Mouse (Mus musculus) MEL (cell line): ENCODE results near the gene Ncs1.

Experiments
- CTCF ChIP-seq, 3 experiments: IDR thresholded peaks in 2 of 3; conservative IDR thresholded peaks in 1 of 3; 2 replicates each; pipeline ENCODE4 v1.5.1; 2011 to 2012; ENCODE audit warnings: low read length in 3 of 3, low read depth in 2 of 3, mild to moderate bottlenecking in 2 of 3, improper control_type of control experiment in 1 of 3, inconsistent platforms in 1 of 3, mixed read lengths in 1 of 3, moderate library complexity in 1 of 3; ENCODE audit not compliant: control insufficient read depth in 1 of 3, insufficient read depth in 1 of 3, poor library complexity in 1 of 3, severe bottlenecking in 1 of 3
- EP300 ChIP-seq, 2 experiments: IDR thresholded peaks; 2 replicates each; pipeline ENCODE4 v1.6.1; 2011; ENCODE audit warnings: improper control_type of control experiment in 2 of 2, low read length in 2 of 2, low read depth in 1 of 2, mild to moderate bottlenecking in 1 of 2
- HCFC1 ChIP-seq: IDR thresholded peaks from 2 replicates; pipeline ENCODE4 v1.6.1; 2012; ENCODE audit warnings: low read depth, mild to moderate bottlenecking, inconsistent platforms, low read length, improper control_type of control experiment, moderate library complexity
- MAFK ChIP-seq: IDR thresholded peaks from 2 replicates; pipeline ENCODE4 v1.6.1; 2011; ENCODE audit warnings: low read depth, mild to moderate bottlenecking, low read length, improper control_type of control experiment, borderline replicate concordance
- MAX ChIP-seq: IDR thresholded peaks from 2 replicates; pipeline ENCODE4 v1.6.1; 2011; ENCODE audit warnings: low read length, improper control_type of control experiment
- MXI1 ChIP-seq: IDR thresholded peaks from 2 replicates; pipeline ENCODE4 v1.6.1; 2011; ENCODE audit warnings: mild to moderate bottlenecking, low read depth, low read length, improper control_type of control experiment
- NELFE ChIP-seq: IDR thresholded peaks from 2 replicates; pipeline ENCODE4 v1.6.1; 2011; ENCODE audit warnings: low read depth, low read length, improper control_type of control experiment
- POLR2A ChIP-seq, 2 experiments: IDR thresholded peaks; 2 replicates each; pipeline ENCODE4 v1.6.1; 2011 to 2012; ENCODE audit warnings: low read length in 2 of 2, mild to moderate bottlenecking in 2 of 2, control low read depth in 1 of 2, improper control_type of control experiment in 1 of 2, low read depth in 1 of 2, moderate library complexity in 1 of 2; ENCODE audit not compliant: control insufficient read depth in 1 of 2, insufficient read depth in 1 of 2, poor library complexity in 1 of 2
- POLR2AphosphoS2 ChIP-seq: IDR thresholded peaks from 2 replicates; pipeline ENCODE4 v1.6.1; 2011; ENCODE audit warnings: low read length, improper control_type of control experiment

- no peak for TF ChIP-seq CTCF (IDR thresholded peaks at IDR 0.05 in 2 of 3, conservative IDR thresholded peaks at IDR 0.05 in 1 of 3; ENCODE audit: control insufficient read depth in 1 of 3, insufficient read depth in 1 of 3, low read depth in 2 of 3, low read length in 3 of 3, poor library complexity in 1 of 3, severe bottlenecking in 1 of 3)
- TF ChIP-seq POLR2A (IDR thresholded peaks at IDR 0.05; ENCODE audit: control insufficient read depth in 1 of 2, insufficient read depth in 1 of 2, low read depth in 1 of 2, low read length in 2 of 2, poor library complexity in 1 of 2): no peak
- no peak for TF ChIP-seq EP300 (IDR thresholded peaks at IDR 0.05; ENCODE audit: low read depth in 1 of 2, low read length in 2 of 2)
- TF ChIP-seq MAX: no peak
- TF ChIP-seq NELFE: no peak
- TF ChIP-seq MAFK: no peak
- no peak for TF ChIP-seq POLR2AphosphoS2
- TF ChIP-seq MXI1: no peak
- no peak for TF ChIP-seq HCFC1
Observed at GRCm38 (mm10) chr2:31202956-31203355, 42.7 kb upstream of the Ncs1 start.
